Mouse (Mus musculus) liver, embryonic 14.5 days (tissue): ENCODE data around the gene Gm4707.

ENCODE experiments used
- CTCF ChIP-seq: IDR thresholded peaks from 2 replicates; pipeline ENCODE4 v1.5.1; 2016; ENCODE audit warnings: antibody characterized with exemption, low read depth, control low read depth
- EP300 ChIP-seq: IDR thresholded peaks from 2 replicates; pipeline ENCODE4 v1.6.1; 2016; ENCODE audit warnings: antibody characterized with exemption, low read depth

GRCm38 (mm10) chr17:71491332-71491686, 31.6 kb upstream of the Gm4707 start:
- TF ChIP-seq CTCF (no peak), EP300 (no peak)
